Mouse (Mus musculus) hindbrain, embryonic 11.5 days (tissue): ENCODE measurements around the gene Thpo. TPM values are rescaled to one million over a fixed set of nuclear protein-coding genes. Genes with fewer than 3 reads are reported as not detected.

Experiments
- ATAC-seq: fragments of 200-750 bp; cut with Nextera tagmentation; 2 replicates; pipeline ENCODE4 v1.8.0; 2017; ENCODE audit warnings: mild to moderate bottlenecking, moderate TSS enrichment, moderate library complexity; ENCODE audit not compliant: low FRiP score
- DNase-seq: peaks from one replicate; pipeline ENCODE4 v3.0.0-alpha.2; 2015; ENCODE audit warnings: low spot score
- H3K27ac ChIP-seq: fragments of 300-500 bp; sonication (generic); 2 replicates; pipeline ENCODE4 v1.5.1; 2014; ENCODE audit warnings: mild to moderate bottlenecking, low read depth, low read length
- H3K27me3 ChIP-seq: fragments of 300-500 bp; sonication (generic); 2 replicates; pipeline ENCODE4 v1.6.1; 2014; ENCODE audit warnings: mild to moderate bottlenecking, low read length, moderate library complexity, mixed read lengths; ENCODE audit not compliant: control insufficient read depth, insufficient read depth
- H3K36me3 ChIP-seq: fragments of 300-500 bp; sonication (generic); 2 replicates; pipeline ENCODE4 v1.6.1; 2014; ENCODE audit warnings: mild to moderate bottlenecking, low read length, moderate library complexity, mixed read lengths; ENCODE audit not compliant: control insufficient read depth, insufficient read depth
- H3K4me1 ChIP-seq: fragments of 300-500 bp; sonication (generic); replicated peaks from 2 replicates; pipeline ENCODE4 v1.6.1; 2014; ENCODE audit warnings: low read length, mixed read lengths; ENCODE audit not compliant: control insufficient read depth, insufficient read depth
- H3K4me2 ChIP-seq: fragments of 300-500 bp; sonication (generic); replicated peaks from 2 replicates; pipeline ENCODE4 v1.6.1; 2014; ENCODE audit warnings: mild to moderate bottlenecking, low read depth, low read length
- H3K4me3 ChIP-seq: fragments of 300-500 bp; sonication (generic); 2 replicates; pipeline ENCODE4 v1.5.1; 2014; ENCODE audit warnings: low read depth, low read length
- H3K9ac ChIP-seq: fragments of 300-500 bp; sonication (generic); 2 replicates; pipeline ENCODE4 v1.6.1; 2014; ENCODE audit warnings: low read depth, low read length
- H3K9me3 ChIP-seq: fragments of 300-500 bp; sonication (generic); 2 replicates; pipeline ENCODE4 v1.6.1; 2016; ENCODE audit warnings: low read length; ENCODE audit not compliant: control insufficient read depth
- WGBS: fragments of 180-500 bp; shearing (Covaris S2); extraction: QIAGEN DNeasy Blood & Tissue Kit; methylation state at CpG from one replicate; pipeline ENCODE4 v1.1.7; 2014; 5-methylcytosine and 5-hydroxymethylcytosine counted together
- polyA plus RNA-seq: library from polyadenylated mRNA; unstranded; fragments of >200 nt; fragmentation: Nextera tagmentation; extraction: Ambion mirVana; gene quantifications from 2 replicates; pipeline ENCODE4 v1.2.1, GENCODE M21; 2014

Thpo gene
- polyA plus RNA-seq, 1 experiment from 2014 or later, result 0.83 TPM

- H3K9me3 ChIP-seq, result no peaks in the 10 kb centered on the region
- H3K36me3 ChIP-seq, result no peaks in the 10 kb centered on the region
- H3K27me3 ChIP-seq, result no peaks in the 10 kb centered on the region
- WGBS, result 73% methylated on average over 3 of the region's 3 CpGs
- H3K4me3 ChIP-seq, result no peak overlapping the region
- H3K4me2 ChIP-seq, result no peak overlapping the region
- no peak overlapping the region for H3K27ac ChIP-seq
- no peak for ATAC-seq
- no peak for DNase-seq
- H3K9ac ChIP-seq, result no peak overlapping the region
- peaks cover 14% of the 10 kb centered on the region for H3K4me1 ChIP-seq
Measured at GRCm38 (mm10) chr16:20705786-20706185, 28.5 kb downstream of the Thpo start.

GRCm38 (mm10) chr16:20703699-20704400, 30.5 kb downstream of the Thpo start:
- H3K9ac ChIP-seq, result no peak overlapping the region
- H3K9me3 ChIP-seq, result no peaks in the 10 kb centered on the region
- DNase-seq (no peak), ATAC-seq (no peak)
- 92% methylated on average over 6 of the region's 6 CpGs for WGBS
- H3K4me3 ChIP-seq, result no peak overlapping the region
- H3K36me3 ChIP-seq, result no peaks in the 10 kb centered on the region
- H3K27me3 ChIP-seq, result no peaks in the 10 kb centered on the region
- H3K4me2 ChIP-seq, result no peak overlapping the region
- H3K4me1 ChIP-seq, result peaks cover 14% of the 10 kb centered on the region
- no peak overlapping the region for H3K27ac ChIP-seq

DNA sequence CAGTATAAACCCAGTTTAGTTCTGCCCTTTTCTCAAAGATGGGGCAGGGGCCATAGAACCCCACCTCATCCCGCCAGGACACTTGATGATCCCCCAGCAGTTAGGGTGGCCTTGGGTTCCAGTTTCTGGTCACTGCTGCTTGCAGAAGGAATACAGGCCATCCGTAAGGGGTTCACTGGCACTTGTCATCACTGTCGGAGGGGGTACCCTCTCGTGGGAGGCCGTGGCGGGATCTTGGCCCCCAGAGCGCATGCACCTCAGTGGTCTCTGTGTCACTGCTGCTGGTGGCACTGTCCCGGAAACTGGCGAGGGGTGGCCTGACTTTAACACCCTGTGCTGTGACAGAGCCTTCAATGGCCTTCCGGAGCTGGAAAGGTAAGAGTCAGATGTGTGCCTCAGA, 31.2 kb downstream of the Thpo start:
- Histone ChIP-seq H3K36me3 (no peaks in the 10 kb centered on the region), H3K4me3 (no peak overlapping the region), H3K4me2 (no peak overlapping the region), H3K9ac (no peak overlapping the region), H3K27me3 (no peaks in the 10 kb centered on the region), H3K27ac (no peak overlapping the region), H3K4me1 (peaks cover 14% of the 10 kb centered on the region), H3K9me3 (no peaks in the 10 kb centered on the region)
- WGBS, result 91% methylated on average over 10 of the region's 10 CpGs
- no peak for DNase-seq
- ATAC-seq, result peak; percentile 3; the same call in 1 of the 2 replicates

DNA sequence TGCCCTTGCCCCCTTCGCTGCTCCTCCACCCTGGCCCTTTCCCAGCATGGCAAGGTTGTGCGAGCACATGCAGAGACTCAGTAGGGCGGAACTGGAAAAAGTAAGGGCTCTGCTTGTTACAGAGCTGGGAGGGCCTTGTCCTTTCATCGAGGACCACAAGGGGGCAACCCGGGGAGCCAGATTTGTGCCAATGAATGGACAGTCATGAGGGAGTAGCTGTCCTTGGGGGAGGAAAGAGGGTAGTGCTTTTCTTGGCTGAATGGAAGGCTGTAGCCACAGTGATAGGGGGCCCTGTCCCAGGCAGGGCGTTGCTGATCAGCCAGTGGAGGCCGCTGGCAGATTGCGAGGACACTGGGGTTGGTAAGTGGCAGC, 31.8 kb downstream of the Thpo start:
- WGBS, result 11% methylated on average over 8 of the region's 8 CpGs
- H3K4me1 ChIP-seq, result peaks cover 14% of the 10 kb centered on the region
- no peaks in the 10 kb centered on the region for H3K36me3 ChIP-seq
- no peak overlapping the region for H3K4me3 ChIP-seq
- DNase-seq (peak; percentile 83), ATAC-seq (peak; percentile 74)
- peak overlapping the region; percentile 63 for H3K27ac ChIP-seq
- H3K9ac ChIP-seq, result no peak overlapping the region
- H3K27me3 ChIP-seq, result no peaks in the 10 kb centered on the region
- H3K4me2 ChIP-seq, result no peak overlapping the region
- H3K9me3 ChIP-seq, result no peaks in the 10 kb centered on the region

GRCm38 (mm10) chr16:20701729-20702521, 32.4 kb downstream of the Thpo start:
- Histone ChIP-seq H3K27me3 (no peaks in the 10 kb centered on the region), H3K4me2 (0 out of 2 replicates have a peak overlapping the region, but pooled peaks have one; percentile 3), H3K27ac (peak overlapping the region; percentile 63), H3K36me3 (no peaks in the 10 kb centered on the region), H3K4me1 (peaks cover 14% of the 10 kb centered on the region), H3K9ac (peak overlapping the region; percentile 41; the same call in 1 of the 2 replicates), H3K9me3 (no peaks in the 10 kb centered on the region), H3K4me3 (no peak overlapping the region)
- peak; percentile 40 for DNase-seq
- WGBS, result 15% methylated on average over 12 of the region's 12 CpGs
- ATAC-seq, result peak; percentile 65

DNA sequence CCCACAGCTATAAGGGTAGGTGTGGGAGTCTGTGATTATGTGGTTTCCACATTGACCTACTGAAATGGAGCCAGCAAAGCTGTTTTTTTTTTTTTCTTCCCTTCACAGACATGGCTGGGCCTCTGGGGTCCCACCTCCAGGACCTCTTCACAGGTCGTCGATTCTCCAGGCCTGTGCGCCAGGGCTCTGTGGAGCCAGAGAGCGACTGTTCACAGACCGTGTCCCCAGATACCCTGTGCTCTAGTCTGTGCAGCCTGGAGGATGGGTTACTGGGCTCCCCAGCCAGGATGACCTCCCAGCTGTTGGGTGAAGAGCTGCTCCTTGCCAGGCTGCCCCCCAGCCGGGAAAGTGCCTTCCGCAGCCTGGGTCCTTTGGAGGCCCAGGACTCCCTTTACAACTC, 33.0 kb downstream of the Thpo start:
- Histone ChIP-seq H3K27ac (peak overlapping the region; percentile 63), H3K4me3 (no peak overlapping the region), H3K27me3 (no peaks in the 10 kb centered on the region), H3K4me2 (no peak overlapping the region), H3K9me3 (no peaks in the 10 kb centered on the region), H3K9ac (peak overlapping the region; percentile 41; the same call in 1 of the 2 replicates), H3K4me1 (peaks cover 16% of the 10 kb centered on the region), H3K36me3 (no peaks in the 10 kb centered on the region)
- ATAC-seq, result peak; percentile 15; the same call in 1 of the 2 replicates
- 46% methylated on average over 7 of the region's 7 CpGs for WGBS
- no peak for DNase-seq

DNA sequence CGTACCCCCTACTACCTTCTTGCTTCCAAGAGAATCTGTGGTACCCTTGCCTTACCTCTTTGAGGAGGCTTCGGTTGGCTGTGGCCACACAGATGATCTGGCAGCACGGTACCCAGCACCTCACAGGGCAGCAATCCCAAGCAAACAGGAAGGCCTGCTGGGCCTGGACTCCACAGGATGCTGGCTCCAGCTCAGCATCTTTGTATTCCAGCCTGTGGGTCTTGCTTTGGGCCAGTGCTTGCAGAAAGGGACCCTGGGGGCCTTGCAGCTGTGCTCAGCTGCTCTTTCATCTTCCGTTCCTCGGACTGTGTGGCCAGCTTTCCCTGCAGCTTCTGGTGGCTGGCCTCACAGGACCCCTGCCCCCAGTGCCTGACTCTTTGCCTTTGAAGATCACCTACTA, 34.3 kb downstream of the Thpo start:
- Histone ChIP-seq H3K27ac (no peak overlapping the region), H3K36me3 (no peaks in the 10 kb centered on the region), H3K27me3 (no peaks in the 10 kb centered on the region), H3K4me1 (peaks cover 18% of the 10 kb centered on the region), H3K9ac (no peak overlapping the region), H3K4me3 (no peak overlapping the region), H3K4me2 (no peak overlapping the region), H3K9me3 (no peaks in the 10 kb centered on the region)
- 32% methylated on average over 5 of the region's 5 CpGs for WGBS
- DNase-seq (no peak), ATAC-seq (no peak)

DNA sequence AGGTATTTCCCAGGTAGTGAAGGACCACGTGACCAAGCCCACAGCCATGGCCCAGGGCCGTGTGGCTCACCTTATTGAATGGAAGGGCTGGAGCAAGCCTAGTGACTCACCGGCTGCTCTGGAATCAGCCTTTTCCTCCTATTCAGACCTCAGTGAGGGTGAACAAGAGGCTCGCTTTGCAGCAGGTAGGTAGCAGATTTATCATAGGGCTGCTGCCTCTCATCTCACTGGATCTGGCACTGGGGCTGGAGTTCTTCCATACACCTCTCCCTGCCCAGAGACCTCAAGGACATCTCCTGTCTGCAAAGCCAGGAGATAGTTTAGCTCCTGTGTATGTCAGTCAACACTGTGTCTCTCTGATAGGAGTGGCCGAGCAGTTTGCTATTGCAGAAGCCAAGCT, 35.0 kb downstream of the Thpo start:
- DNase-seq (no peak), ATAC-seq (no peak)
- Histone ChIP-seq H3K4me2 (no peak overlapping the region), H3K27ac (no peak overlapping the region), H3K4me1 (peaks cover 18% of the 10 kb centered on the region), H3K27me3 (no peaks in the 10 kb centered on the region), H3K4me3 (no peak overlapping the region), H3K36me3 (no peaks in the 10 kb centered on the region), H3K9ac (no peak overlapping the region), H3K9me3 (no peaks in the 10 kb centered on the region)
- 78% methylated on average over 5 of the region's 5 CpGs for WGBS
